Mouse (Mus musculus) heart, embryonic 13.5 days (tissue): ENCODE data around the gene Babam1. TPM values are rescaled to one million over a fixed set of nuclear protein-coding genes. Genes with fewer than 3 reads are reported as not detected.

ENCODE experiments used
- ATAC-seq: fragments of 200-750 bp; cut with Nextera tagmentation; 2 replicates; pipeline ENCODE4 v1.8.0; 2017; ENCODE audit warnings: moderate TSS enrichment; ENCODE audit not compliant: insufficient number of reproducible peaks, low FRiP score, low TSS enrichment; ENCODE audit errors: extremely low read depth
- H3K27ac ChIP-seq: fragments of 300-500 bp; sonication (generic); replicated peaks from 2 replicates; pipeline ENCODE4 v1.5.1; 2015; ENCODE audit warnings: moderate library complexity, mild to moderate bottlenecking, inconsistent platforms
- H3K27me3 ChIP-seq: fragments of 300-500 bp; sonication (generic); replicated peaks from 2 replicates; pipeline ENCODE4 v1.6.1; 2015; ENCODE audit warnings: mild to moderate bottlenecking, inconsistent platforms
- H3K36me3 ChIP-seq: fragments of 300-500 bp; sonication (generic); 2 replicates; pipeline ENCODE4 v1.6.1; 2015; ENCODE audit warnings: mild to moderate bottlenecking, inconsistent platforms
- H3K4me1 ChIP-seq: fragments of 300-500 bp; sonication (generic); 2 replicates; pipeline ENCODE4 v1.6.1; 2015; ENCODE audit warnings: inconsistent platforms
- H3K4me2 ChIP-seq: fragments of 300-500 bp; sonication (generic); 2 replicates; pipeline ENCODE4 v1.6.1; 2015; ENCODE audit warnings: inconsistent platforms, mild to moderate bottlenecking, moderate library complexity
- H3K4me3 ChIP-seq: fragments of 300-500 bp; sonication (generic); 2 replicates; pipeline ENCODE4 v1.5.1; 2015; ENCODE audit warnings: moderate library complexity, mild to moderate bottlenecking, inconsistent platforms
- H3K9ac ChIP-seq: fragments of 300-500 bp; sonication (generic); 2 replicates; pipeline ENCODE4 v1.6.1; 2015; ENCODE audit warnings: inconsistent platforms, mild to moderate bottlenecking, moderate library complexity
- H3K9me3 ChIP-seq: fragments of 300-500 bp; sonication (generic); 2 replicates; pipeline ENCODE4 v1.6.1; 2016; ENCODE audit warnings: inconsistent platforms
- WGBS: fragments of 180-500 bp; shearing (Covaris S2); methylation state at CpG from one replicate; pipeline ENCODE4 v1.1.7; 2015; ENCODE audit warnings: mixed read lengths; 5-methylcytosine and 5-hydroxymethylcytosine counted together
- polyA plus RNA-seq: library from polyadenylated mRNA; unstranded; fragments of >200 nt; fragmentation: Nextera tagmentation; extraction: Ambion mirVana; gene quantifications from 2 replicates; pipeline ENCODE4 v1.2.1, GENCODE M21; 2015

Gene Babam1
- polyA plus RNA-seq, 1 experiment from 2014 or later, result 89.7 TPM

DNA sequence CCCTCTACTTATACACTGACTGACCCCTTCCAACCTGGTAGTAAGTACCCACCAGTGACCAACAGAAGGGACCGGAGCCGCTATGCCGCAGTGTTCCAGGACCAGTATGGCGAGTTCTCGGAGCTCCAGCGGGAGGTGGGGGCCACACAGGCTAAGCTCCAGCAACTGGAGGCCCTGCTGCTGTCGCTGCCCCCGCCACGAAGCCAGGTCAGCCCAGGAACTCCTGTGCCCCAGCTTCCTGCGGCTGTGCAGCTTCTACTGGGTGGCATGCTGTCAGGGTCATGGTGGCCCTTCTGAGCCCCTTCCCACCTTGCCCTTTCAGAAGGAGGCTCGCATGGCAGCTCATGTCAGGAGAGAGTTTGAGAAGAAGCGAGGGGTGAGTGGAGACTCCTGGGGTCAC lies 24.2 kb upstream of the Babam1 start:
- no peak overlapping the region for H3K4me2 ChIP-seq
- 87% methylated on average over 12 of the region's 12 CpGs for WGBS
- ATAC-seq, result no peak
- no peak overlapping the region for H3K9ac ChIP-seq
- no peak overlapping the region for H3K27ac ChIP-seq
- peaks cover 61% of the 10 kb centered on the region for H3K36me3 ChIP-seq
- H3K9me3 ChIP-seq, result no peaks in the 10 kb centered on the region
- H3K27me3 ChIP-seq, result 0 out of 2 replicates have a peak, but pooled peaks cover 2% of the 10 kb centered on the region
- no peak overlapping the region for H3K4me3 ChIP-seq
- H3K4me1 ChIP-seq, result peaks cover 63% of the 10 kb centered on the region

DNA sequence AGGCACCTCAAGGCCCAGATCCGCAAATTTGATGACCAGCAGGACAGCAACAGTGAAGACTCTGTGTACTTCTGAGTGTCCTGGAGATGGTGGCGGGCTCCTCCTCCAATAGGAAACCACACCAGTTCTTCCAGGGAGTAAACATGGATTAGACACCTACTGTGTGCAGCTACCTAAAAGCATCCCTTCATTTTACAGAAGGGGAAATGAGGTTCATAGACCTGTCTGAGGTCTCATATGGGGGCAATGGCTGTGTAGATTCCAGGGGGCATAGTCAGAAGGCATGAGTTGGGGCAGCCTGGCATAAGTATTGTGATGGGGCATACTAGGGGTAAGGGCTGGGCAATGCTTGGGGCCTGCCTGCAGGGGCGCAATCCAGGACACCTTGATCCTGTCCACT lies 23.7 kb upstream of the Babam1 start:
- 85% methylated on average over 3 of the region's 3 CpGs for WGBS
- ATAC-seq, result no peak
- Histone ChIP-seq H3K9ac (no peak overlapping the region), H3K4me2 (no peak overlapping the region), H3K4me1 (peaks cover 58% of the 10 kb centered on the region), H3K9me3 (no peaks in the 10 kb centered on the region), H3K27me3 (0 out of 2 replicates have a peak, but pooled peaks cover 4% of the 10 kb centered on the region), H3K36me3 (peaks cover 67% of the 10 kb centered on the region), H3K27ac (no peak overlapping the region), H3K4me3 (no peak overlapping the region)

DNA sequence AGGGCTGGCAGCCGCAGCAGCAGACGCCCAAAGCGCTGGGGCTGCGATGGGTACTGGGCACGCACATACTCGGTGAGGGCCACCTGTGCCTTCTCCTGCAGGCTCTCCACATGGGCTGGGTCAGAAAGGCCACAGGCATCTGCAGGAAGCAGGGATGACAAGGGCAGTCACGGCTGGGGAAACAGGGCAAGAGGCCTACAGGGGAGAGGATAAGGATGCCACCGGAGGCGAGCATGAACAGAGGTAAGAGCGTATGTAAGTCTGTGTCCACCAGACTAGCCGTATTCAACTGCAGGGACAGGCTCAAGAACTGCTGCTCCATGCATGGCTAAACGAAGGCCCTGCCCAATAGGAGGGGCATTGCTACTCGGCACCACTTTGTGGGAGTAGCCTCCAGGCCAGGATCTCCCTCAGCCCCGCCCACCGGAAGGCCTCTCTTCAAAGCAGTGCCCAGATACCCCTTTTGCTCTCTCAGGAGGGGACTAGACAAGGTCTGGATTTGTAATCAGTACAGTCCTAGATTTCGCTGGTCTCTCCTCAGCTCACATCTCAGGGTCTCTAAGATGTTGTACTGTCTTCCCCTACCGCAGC lies 21.9 kb upstream of the Babam1 start:
- peaks cover 57% of the 10 kb centered on the region for H3K4me1 ChIP-seq
- no peak overlapping the region for H3K27ac ChIP-seq
- H3K9me3 ChIP-seq, result no peaks in the 10 kb centered on the region
- no peak overlapping the region for H3K9ac ChIP-seq
- H3K4me2 ChIP-seq, result no peak overlapping the region
- no peak for ATAC-seq
- peaks cover 61% of the 10 kb centered on the region for H3K36me3 ChIP-seq
- no peak overlapping the region for H3K4me3 ChIP-seq
- 74% methylated on average over 17 of the region's 17 CpGs for WGBS
- 0 out of 2 replicates have a peak, but pooled peaks cover 4% of the 10 kb centered on the region for H3K27me3 ChIP-seq

DNA sequence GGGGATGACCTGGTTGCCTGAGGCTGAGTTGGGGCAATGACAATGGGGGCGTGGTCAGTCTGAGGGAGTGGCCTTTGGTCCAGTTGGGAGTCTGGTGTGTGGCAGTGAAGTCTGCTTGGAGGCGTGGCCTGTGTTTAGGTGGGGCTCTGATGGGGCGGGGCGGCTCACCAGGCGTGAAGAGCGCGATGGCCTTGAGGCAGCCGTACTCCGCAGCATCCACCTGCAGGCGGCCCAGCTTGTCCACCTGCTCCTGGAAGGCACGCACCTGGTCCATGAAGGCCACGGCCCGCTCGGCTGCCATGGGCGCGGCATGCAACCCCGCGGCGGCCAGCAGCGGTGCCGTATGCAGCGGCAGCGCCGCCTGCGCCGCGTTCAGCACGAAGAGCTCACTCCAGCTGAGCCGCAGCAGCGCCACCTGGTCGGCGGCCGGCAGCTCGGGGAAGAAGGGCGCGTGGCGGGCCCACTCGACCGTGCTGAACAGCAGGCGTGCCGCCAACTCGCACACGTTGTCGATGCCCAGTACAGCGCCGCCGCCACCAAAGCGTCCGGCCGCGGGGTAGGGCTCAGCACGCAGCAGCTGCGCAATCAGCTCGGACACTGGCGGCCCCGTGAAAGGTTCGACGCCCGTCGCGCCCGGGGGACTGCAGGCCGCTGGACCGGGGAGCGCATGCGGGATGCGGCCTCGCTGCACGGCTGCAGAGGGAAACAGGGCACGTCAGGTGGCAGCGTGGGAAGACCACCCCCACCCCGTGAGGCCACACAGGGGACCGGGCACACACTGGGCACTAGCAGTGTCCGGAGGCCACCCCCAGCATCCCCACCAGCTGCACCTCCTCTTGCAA lies 20.9 kb upstream of the Babam1 start:
- H3K27ac ChIP-seq, result no peak overlapping the region; the same call in 1 of the 2 replicates
- peaks cover 58% of the 10 kb centered on the region for H3K36me3 ChIP-seq
- peaks cover 57% of the 10 kb centered on the region for H3K4me1 ChIP-seq
- ATAC-seq, result no peak
- H3K4me3 ChIP-seq, result peak overlapping the region; percentile 40
- WGBS, result 13% methylated on average over 59 of the region's 74 CpGs
- peak overlapping the region; percentile 73 for H3K9ac ChIP-seq
- H3K4me2 ChIP-seq, result peak overlapping the region; percentile 69
- H3K9me3 ChIP-seq, result no peaks in the 10 kb centered on the region
- H3K27me3 ChIP-seq, result 0 out of 2 replicates have a peak, but pooled peaks cover 8% of the 10 kb centered on the region

DNA sequence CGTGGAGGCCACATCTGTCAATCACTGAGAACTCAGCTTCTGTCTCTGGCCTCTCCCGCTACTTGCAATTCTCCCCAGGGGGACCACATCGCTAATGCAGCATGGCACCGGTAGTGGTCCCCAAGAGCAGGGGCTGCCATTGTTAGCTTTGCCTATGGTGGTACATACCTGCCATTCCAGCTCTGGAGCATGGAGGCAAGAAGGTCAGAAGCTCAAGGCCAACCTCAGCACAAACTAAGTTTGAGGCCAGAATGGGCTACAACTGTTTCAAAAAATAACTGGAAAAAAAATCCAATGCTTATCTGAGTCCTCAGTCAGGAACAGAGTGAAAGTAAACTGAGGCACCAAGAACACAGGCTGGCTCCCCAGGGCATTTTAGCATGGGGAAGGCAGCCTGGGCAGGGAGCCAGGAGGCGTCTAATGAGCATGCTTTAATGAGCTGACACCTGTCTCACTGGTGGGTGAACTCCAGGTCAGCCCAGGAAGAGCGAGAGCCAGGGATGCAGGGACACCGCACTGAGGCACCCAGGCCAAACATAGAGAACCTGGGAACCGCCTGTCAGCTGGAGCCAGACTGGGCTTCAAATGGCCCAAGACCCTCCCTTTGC lies 20.1 kb upstream of the Babam1 start:
- 46% methylated on average over 8 of the region's 8 CpGs for WGBS
- no peak overlapping the region for H3K27ac ChIP-seq
- peaks cover 58% of the 10 kb centered on the region for H3K4me1 ChIP-seq
- peaks cover 58% of the 10 kb centered on the region for H3K36me3 ChIP-seq
- H3K27me3 ChIP-seq, result 0 out of 2 replicates have a peak, but pooled peaks cover 8% of the 10 kb centered on the region
- H3K4me2 ChIP-seq, result peak overlapping the region; percentile 69
- peak overlapping the region; percentile 73 for H3K9ac ChIP-seq
- peak overlapping the region; percentile 40 for H3K4me3 ChIP-seq
- ATAC-seq, result no peak
- no peaks in the 10 kb centered on the region for H3K9me3 ChIP-seq

DNA sequence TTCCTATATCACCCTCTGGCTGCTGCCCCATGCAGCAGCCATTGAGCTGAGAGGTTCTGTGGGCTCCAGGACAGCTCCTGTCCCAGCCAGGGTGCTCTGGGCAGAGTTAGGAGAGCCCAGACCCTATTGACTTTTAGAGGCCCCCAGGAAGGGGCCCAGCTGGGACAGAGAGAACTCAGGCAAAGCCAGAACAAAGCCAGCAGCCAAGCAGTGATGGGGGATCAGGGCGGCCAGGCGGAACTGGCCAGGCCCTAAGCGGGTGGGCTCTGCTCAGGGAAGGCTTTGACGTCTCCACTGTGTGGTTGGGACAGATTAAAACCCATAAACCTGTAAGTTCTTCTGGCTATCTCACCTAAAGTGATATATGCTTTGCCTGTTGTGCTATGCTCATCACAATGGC lies 17.7 kb upstream of the Babam1 start:
- 77% methylated on average over 4 of the region's 4 CpGs for WGBS

DNA sequence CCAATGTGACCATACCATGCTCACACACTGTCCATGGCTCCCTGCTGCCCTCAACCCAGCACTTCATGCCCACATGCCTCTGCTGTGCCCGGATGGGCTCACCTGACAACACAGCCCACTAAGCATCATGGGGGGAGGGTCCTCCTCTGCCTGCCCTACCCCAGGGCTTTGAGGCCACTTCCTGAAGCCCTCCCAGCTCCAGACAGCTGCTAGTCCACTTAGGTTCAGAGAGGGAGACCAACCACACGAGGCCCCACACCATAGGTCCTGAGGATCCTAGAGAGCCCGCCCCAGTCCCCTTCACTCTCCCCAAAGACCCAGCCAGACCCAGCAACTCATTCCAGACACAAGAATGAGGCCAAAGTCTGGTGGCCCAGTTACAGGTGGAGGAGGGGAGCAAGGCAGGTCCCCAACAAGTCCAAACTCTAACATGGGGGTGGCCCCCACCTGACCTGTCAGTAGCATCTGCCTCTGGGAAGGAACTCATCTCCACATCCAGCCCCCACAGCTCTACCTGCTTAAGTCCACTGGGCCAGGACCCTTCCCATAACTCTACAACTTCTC lies 17.1 kb upstream of the Babam1 start:
- Histone ChIP-seq H3K9ac (peak overlapping the region; percentile 96), H3K36me3 (peaks cover 37% of the 10 kb centered on the region), H3K9me3 (no peaks in the 10 kb centered on the region), H3K27me3 (0 out of 2 replicates have a peak, but pooled peaks cover 8% of the 10 kb centered on the region), H3K4me3 (peak overlapping the region; percentile 95), H3K4me2 (peak overlapping the region; percentile 98), H3K4me1 (peaks cover 68% of the 10 kb centered on the region), H3K27ac (0 out of 2 replicates have a peak overlapping the region, but pooled peaks have one; percentile 20)
- no peak for ATAC-seq
- WGBS, result 56% methylated on average over 3 of the region's 3 CpGs

More for the DNA sequence above, 17.7 kb upstream of the Babam1 start:
- Histone ChIP-seq H3K36me3 (peaks cover 43% of the 10 kb centered on the region), H3K27ac (no peak overlapping the region), H3K4me1 (peaks cover 70% of the 10 kb centered on the region), H3K27me3 (0 out of 2 replicates have a peak, but pooled peaks cover 8% of the 10 kb centered on the region), H3K4me2 (peak overlapping the region; percentile 98), H3K9me3 (no peaks in the 10 kb centered on the region), H3K9ac (peak overlapping the region; percentile 96), H3K4me3 (peak overlapping the region; percentile 95; the same call in 1 of the 2 replicates)
- no peak for ATAC-seq

DNA sequence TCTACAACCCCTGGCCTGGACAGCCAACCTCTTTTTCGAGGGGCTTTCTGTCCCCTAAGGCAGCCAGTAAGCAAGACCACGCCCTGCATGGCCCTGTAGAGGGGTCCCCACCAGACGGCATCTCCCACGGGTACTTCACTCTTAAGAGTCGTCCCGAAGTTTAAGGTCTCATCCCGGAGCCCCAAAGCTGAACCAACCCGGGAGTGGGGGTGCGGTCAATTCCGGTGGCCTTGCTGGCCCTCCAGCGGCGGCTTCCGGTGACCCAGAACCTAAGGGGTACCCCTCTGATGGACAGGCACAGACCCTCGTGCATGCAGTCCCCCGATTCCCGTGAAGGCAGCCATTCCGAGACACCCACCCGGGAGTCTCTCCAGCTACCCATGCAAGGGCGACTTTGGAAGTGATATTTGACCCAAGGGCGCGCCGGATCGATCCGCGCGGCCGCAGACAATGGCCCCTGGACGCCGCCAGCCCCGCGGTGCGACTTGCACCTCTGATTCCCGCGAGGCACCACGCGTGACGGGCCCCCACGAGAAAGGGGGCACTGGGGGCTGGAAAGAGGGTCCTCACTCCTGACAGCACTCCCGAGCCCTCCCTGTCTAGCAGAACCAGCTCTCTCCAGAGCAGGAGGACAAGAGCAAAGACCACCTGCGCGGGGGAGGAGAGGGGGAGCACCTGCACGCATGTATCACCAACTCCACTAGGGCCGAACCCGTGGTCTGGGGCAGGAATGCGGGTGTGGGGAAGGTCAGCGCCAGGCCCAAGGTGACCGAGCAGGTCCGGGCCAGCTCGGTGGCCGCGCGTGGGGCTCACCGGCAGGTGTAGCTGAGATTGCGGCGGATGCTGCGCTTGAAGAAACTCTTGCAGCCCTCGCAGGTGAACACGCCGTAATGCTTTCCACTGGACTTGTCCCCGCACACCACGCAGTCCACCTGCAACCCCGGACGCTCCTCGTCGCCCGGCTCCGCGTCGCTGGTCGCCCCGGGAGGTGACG lies 16.2 kb upstream of the Babam1 start:
- Histone ChIP-seq H3K4me2 (peak overlapping the region; percentile 98), H3K27ac (peak overlapping the region; percentile 91), H3K4me3 (peak overlapping the region; percentile 95), H3K9ac (peak overlapping the region; percentile 96), H3K9me3 (no peaks in the 10 kb centered on the region), H3K27me3 (0 out of 2 replicates have a peak, but pooled peaks cover 8% of the 10 kb centered on the region), H3K36me3 (peaks cover 28% of the 10 kb centered on the region), H3K4me1 (peaks cover 59% of the 10 kb centered on the region)
- WGBS, result 1% methylated on average over 72 of the region's 72 CpGs
- no peak for ATAC-seq

DNA sequence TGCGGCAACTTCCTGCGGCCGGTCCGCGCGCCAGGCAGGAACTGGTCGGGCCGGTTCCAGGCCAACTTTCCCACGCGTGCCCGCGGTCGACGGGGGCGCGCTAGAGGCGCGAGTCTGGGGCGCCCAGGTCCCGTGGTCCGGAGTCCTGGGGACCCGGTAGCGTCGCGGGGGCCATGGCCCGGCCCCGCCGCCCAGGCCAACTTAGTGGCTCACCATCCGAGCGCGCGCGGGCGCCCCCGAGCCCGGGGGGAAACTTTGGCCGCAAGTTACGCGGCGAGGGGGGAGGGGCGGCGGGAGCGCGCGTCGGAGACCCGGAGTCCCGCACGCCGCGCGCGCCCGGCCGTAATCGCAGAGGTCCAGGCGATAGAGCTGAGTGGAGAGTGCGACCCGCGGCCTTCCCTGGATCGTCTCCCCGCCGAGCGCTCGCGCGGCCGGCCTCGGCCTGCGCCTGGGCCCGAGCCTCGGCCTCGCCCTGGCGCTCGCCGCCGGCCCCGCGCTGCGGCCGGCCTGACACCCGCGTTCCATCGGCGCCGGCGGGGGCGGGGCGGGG lies 15.2 kb upstream of the Babam1 start, which contains the start of gene Nr2f6:
Gene Nr2f6 (minus strand): TSS at position 540 of the 550 bp plus-strand sequence.
- Histone ChIP-seq H3K4me3 (peak within 1 kb of the TSS; percentile 95), H3K4me1 (peaks cover 49% of the 10 kb centered on the region), H3K27me3 (0 out of 2 replicates have a peak, but pooled peaks cover 8% of the 10 kb centered on the region), H3K9ac (peak within 1 kb of the TSS; percentile 96), H3K4me2 (peak within 1 kb of the TSS; percentile 98), H3K36me3 (peaks cover 19% of the 10 kb centered on the region), H3K27ac (peak within 1 kb of the TSS; percentile 91), H3K9me3 (no peaks in the 10 kb centered on the region)
- WGBS, result under 1% methylated on average over 58 of the region's 89 CpGs
- ATAC-seq, result no peak
